Mouse (Mus musculus): ENCODE results near the gene Rnf215. TPM values are rescaled to one million over a fixed set of nuclear protein-coding genes. Genes with fewer than 3 reads are reported as not detected.

The Rnf215 gene
- total and polyA plus RNA-seq, 2 experiments from 2014 or later: 49.2 to 112 TPM

DNA sequence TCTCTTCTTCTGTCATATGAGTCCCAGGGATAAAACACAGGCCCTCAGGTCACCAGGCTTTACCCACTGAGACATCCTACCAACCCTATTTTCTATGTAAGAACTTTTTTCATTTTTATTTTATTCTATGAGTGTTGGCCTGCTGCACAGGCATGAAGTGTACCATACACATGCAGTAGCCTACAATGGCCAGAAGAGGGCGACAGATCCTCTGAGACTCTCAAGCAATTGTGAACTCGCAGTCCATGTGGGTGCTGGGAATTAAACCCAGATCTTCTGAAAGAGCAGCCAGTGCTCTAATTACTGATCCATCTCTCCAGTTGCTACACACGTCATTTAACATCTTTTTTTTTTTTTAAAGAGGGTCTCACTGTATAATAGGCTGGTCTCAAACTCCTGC, 1.6 kb upstream of the Rnf215 start:
- Histone ChIP-seq H3K4me3 (ENCODE audit: low read depth, low read length) (no peak overlapping the region), H3K27ac (ENCODE audit: low read depth, low read length) (no peak overlapping the region), H3K9me3 (ENCODE audit: low read length) (no peaks in the 10 kb centered on the region), H3K9ac (replicated peaks; ENCODE audit: low read length, poor library complexity, severe bottlenecking) (no peak overlapping the region), H3K27me3 (ENCODE audit: insufficient read depth, low read length) (no peaks in the 10 kb centered on the region), H3K4me1 (ENCODE audit: insufficient read depth, low read length) (peaks cover 9% of the 10 kb centered on the region; the same call in 1 of the 2 replicates), H3K36me3 (ENCODE audit: insufficient read depth, low read length) (peaks cover 11% of the 10 kb centered on the region), H3K4me2 (ENCODE audit: low read depth, low read length, poor library complexity, severe bottlenecking) (no peak overlapping the region)
- WGBS: 57% methylated on average over 3 of the region's 3 CpGs
- ATAC-seq (ENCODE audit: low FRiP score) (no peak), DNase-seq (ENCODE audit: low spot score) (no peak)
- TF ChIP-seq CTCF (IDR thresholded peaks at IDR 0.05): peak; percentile 61

DNA sequence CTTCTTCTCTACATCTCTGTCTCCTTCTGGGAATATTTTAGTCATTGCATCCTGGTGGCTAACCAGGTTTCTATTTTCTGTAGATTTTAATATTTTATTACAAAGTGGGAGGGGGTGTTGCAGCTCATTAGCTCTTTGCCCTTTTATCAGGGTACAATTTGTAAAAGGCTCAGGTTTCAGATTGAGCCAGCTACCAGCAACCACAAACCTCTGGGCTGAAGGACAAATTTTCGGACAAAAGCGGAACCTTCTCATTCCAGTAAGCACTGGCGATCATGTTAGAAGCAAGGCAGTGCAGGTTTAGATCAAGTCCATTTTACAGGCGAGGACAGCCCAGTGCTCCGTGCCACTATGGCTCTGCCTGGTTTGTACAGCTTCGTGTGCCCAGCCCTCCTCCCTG, 602 bp upstream of the Rnf215 start:
- Histone ChIP-seq H3K36me3 (ENCODE audit: insufficient read depth, low read length) (peaks cover 15% of the 10 kb centered on the region), H3K4me1 (ENCODE audit: insufficient read depth, low read length) (peaks cover 9% of the 10 kb centered on the region; the same call in 1 of the 2 replicates), H3K27ac (ENCODE audit: low read depth, low read length) (peak overlapping the region; percentile 97), H3K27me3 (ENCODE audit: insufficient read depth, low read length) (no peaks in the 10 kb centered on the region), H3K4me3 (ENCODE audit: low read depth, low read length) (peak overlapping the region; percentile 90), H3K4me2 (ENCODE audit: low read depth, low read length, poor library complexity, severe bottlenecking) (peak overlapping the region; percentile 74), H3K9me3 (ENCODE audit: low read length) (no peaks in the 10 kb centered on the region), H3K9ac (replicated peaks; ENCODE audit: low read length, poor library complexity, severe bottlenecking) (peak overlapping the region; percentile 99; the same call in 1 of the 2 replicates)
- 62% methylated on average over 6 of the region's 6 CpGs for WGBS
- TF ChIP-seq CTCF (IDR thresholded peaks at IDR 0.05): no peak
- DNase-seq (ENCODE audit: low spot score) (no peak), ATAC-seq (ENCODE audit: low FRiP score) (no peak)

DNA sequence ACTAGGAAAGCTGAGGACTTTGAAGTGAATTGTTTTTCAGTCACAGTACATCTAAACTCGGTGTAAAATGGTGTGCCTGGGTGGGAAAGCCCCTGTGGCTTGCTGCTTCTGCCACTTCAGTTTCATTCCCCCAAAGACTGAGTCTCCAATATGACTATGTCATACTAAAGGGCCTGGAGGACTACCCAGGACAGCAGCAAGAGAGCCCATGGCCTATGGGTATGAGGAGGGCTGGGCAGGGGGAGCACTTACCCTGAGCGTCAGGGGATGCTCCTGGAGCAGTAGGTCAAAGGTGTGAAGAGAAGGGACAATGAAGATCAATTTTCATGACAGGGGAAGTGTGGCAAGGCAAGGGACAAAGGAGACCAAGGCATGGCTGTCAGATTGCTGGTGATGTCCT, 4.0 kb downstream of the Rnf215 start:
- no peak for ATAC-seq (ENCODE audit: low FRiP score)

DNA sequence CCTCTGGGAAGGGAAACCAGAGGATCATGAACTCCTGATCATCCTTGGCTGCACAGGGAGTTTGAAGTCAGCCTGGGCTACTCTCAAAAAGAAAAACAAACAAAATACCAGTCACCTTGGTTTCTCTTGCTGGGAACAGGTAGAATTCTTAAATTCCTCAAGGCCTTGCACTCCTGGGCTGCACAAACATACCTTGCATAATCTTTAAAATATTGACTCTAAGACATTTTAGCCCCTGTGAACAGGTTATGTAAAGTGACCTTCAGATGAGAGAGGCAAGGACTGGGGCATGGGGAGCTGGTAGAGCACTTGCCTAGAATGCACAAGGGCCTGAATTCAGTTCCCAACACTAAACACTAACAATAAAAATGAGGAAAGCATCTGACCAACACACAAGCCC, 6.5 kb downstream of the Rnf215 start:
- H3K27ac ChIP-seq (ENCODE audit: low read depth, low read length): no peak overlapping the region
- no peaks in the 10 kb centered on the region for H3K9me3 ChIP-seq (ENCODE audit: low read length)
- no peak overlapping the region for H3K4me3 ChIP-seq (ENCODE audit: low read depth, low read length)
- TF ChIP-seq CTCF (IDR thresholded peaks at IDR 0.05): no peak
- H3K4me1 ChIP-seq (ENCODE audit: insufficient read depth, low read length): peaks cover 7% of the 10 kb centered on the region; the same call in 1 of the 2 replicates
- H3K9ac ChIP-seq (replicated peaks; ENCODE audit: low read length, poor library complexity, severe bottlenecking): no peak overlapping the region
- no peak for ATAC-seq (ENCODE audit: low FRiP score)
- H3K27me3 ChIP-seq (ENCODE audit: insufficient read depth, low read length): no peaks in the 10 kb centered on the region
- no peak overlapping the region for H3K4me2 ChIP-seq (ENCODE audit: low read depth, low read length, poor library complexity, severe bottlenecking)
- no peak for DNase-seq (ENCODE audit: low spot score)
- H3K36me3 ChIP-seq (ENCODE audit: insufficient read depth, low read length): peaks cover 52% of the 10 kb centered on the region

More for the DNA sequence above, 4.0 kb downstream of the Rnf215 start:
- Histone ChIP-seq H3K4me1 (ENCODE audit: insufficient read depth, low read length) (peaks cover 9% of the 10 kb centered on the region; the same call in 1 of the 2 replicates), H3K9ac (replicated peaks; ENCODE audit: low read length, poor library complexity, severe bottlenecking) (no peak overlapping the region), H3K27me3 (ENCODE audit: insufficient read depth, low read length) (no peaks in the 10 kb centered on the region), H3K27ac (ENCODE audit: low read depth, low read length) (no peak overlapping the region), H3K36me3 (ENCODE audit: insufficient read depth, low read length) (peaks cover 47% of the 10 kb centered on the region), H3K9me3 (ENCODE audit: low read length) (no peaks in the 10 kb centered on the region), H3K4me2 (ENCODE audit: low read depth, low read length, poor library complexity, severe bottlenecking) (no peak overlapping the region), H3K4me3 (ENCODE audit: low read depth, low read length) (no peak overlapping the region)
- no peak for DNase-seq (ENCODE audit: low spot score)
- no peak for TF ChIP-seq CTCF (IDR thresholded peaks at IDR 0.05)
- WGBS: 78% methylated on average over 2 of the region's 2 CpGs

DNA sequence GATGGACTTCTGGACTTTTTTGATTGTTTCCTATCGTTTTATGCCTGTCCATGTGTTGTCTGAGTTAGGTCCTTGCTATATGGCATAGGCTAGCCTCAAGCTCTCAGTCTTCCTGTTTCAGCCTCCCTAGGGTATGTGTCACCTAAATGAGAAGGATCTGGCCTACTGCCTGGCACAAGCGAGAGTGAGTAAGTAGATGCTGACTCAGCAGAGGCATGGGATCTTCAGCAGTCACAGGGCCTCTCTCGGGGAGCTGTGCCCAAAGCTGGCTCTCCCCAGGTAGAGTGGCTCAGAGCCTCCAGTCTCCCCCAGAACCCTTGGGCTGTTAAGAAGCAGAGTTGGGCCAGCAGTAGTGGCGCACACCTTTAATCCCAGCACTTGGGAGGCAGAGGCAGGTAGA, 7.3 kb downstream of the Rnf215 start:
- Histone ChIP-seq H3K4me2 (ENCODE audit: low read depth, low read length, poor library complexity, severe bottlenecking) (no peak overlapping the region), H3K27me3 (ENCODE audit: insufficient read depth, low read length) (no peaks in the 10 kb centered on the region), H3K4me3 (ENCODE audit: low read depth, low read length) (no peak overlapping the region), H3K9me3 (ENCODE audit: low read length) (no peaks in the 10 kb centered on the region), H3K9ac (replicated peaks; ENCODE audit: low read length, poor library complexity, severe bottlenecking) (no peak overlapping the region), H3K4me1 (ENCODE audit: insufficient read depth, low read length) (no peaks in the 10 kb centered on the region), H3K27ac (ENCODE audit: low read depth, low read length) (no peak overlapping the region), H3K36me3 (ENCODE audit: insufficient read depth, low read length) (peaks cover 55% of the 10 kb centered on the region)
- 95% methylated on average over 4 of the region's 4 CpGs for WGBS
- no peak for DNase-seq (ENCODE audit: low spot score)
- no peak for TF ChIP-seq CTCF (IDR thresholded peaks at IDR 0.05)
- ATAC-seq (ENCODE audit: low FRiP score): no peak

DNA sequence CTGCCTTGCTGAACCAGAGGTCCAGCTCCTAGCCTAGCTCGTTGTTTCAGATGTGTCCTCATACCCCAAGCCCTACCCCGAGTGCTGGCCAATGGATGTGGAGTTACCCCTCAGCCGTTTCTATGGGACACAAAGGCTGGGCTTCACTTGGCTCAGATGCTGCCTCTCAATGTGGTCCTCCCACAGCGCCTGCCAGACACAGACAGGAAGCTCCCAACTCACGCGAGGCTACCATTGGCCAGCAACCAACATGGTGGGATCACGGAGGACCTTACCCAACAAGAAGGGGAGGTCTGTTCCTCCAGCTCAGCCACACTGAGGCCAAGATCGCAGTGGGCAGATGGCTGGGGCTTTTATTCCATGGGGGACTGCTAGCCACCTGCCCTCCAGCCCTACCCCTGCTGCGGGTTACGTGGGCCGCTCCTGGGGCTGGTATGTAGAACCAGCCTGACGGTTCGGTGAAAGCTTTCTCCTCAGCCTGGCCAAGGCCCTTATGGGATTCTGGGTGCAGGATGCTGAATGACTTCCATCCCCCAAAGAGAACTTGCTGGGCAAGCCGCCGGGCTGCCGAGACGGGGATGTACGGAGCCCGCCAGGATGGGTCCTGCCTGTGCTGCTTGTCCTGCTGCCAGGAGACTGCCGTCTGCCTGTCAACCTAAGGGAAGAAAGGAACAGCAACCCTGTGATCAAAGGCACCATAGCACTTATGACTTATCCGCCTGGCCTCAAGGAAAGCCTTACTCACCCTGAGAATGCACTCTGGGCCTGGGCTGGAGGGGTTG, 8.5 kb downstream of the Rnf215 start:
- Histone ChIP-seq H3K27ac (ENCODE audit: low read depth, low read length) (0 out of 2 replicates have a peak overlapping the region, but pooled peaks have one; percentile 47), H3K9ac (replicated peaks; ENCODE audit: low read length, poor library complexity, severe bottlenecking) (no peak overlapping the region), H3K4me1 (ENCODE audit: insufficient read depth, low read length) (no peaks in the 10 kb centered on the region), H3K4me3 (ENCODE audit: low read depth, low read length) (no peak overlapping the region), H3K4me2 (ENCODE audit: low read depth, low read length, poor library complexity, severe bottlenecking) (no peak overlapping the region), H3K27me3 (ENCODE audit: insufficient read depth, low read length) (no peaks in the 10 kb centered on the region), H3K36me3 (ENCODE audit: insufficient read depth, low read length) (peaks cover 47% of the 10 kb centered on the region), H3K9me3 (ENCODE audit: low read length) (no peaks in the 10 kb centered on the region)
- WGBS: 86% methylated on average over 21 of the region's 21 CpGs
- no peak for TF ChIP-seq CTCF (IDR thresholded peaks at IDR 0.05)
- DNase-seq (ENCODE audit: low spot score): peak; percentile 82
- peak; percentile 70 for ATAC-seq (ENCODE audit: low FRiP score)
